Mouse (Mus musculus) thymus, postnatal 0 days (tissue): ENCODE measurements around the gene Slc8a2. TPM values are rescaled to one million over a fixed set of nuclear protein-coding genes. Genes with fewer than 3 reads are reported as not detected.
A peak's percentile ranks its signal among the peaks of the same experiment; 100 is the strongest.

Experiments
- DNase-seq: peaks from one replicate; pipeline ENCODE4 v3.0.0-alpha.2; 2015; ENCODE audit warnings: low spot score
- polyA plus RNA-seq: library from polyadenylated mRNA; unstranded; fragments of >200 nt; fragmentation: Nextera tagmentation; extraction: Ambion mirVana; gene quantifications from 2 replicates; pipeline ENCODE4 v1.2.1, GENCODE M21; 2015

The Slc8a2 gene
- polyA plus RNA-seq, 1 experiment from 2014 or later: 0.03 TPM

DNA sequence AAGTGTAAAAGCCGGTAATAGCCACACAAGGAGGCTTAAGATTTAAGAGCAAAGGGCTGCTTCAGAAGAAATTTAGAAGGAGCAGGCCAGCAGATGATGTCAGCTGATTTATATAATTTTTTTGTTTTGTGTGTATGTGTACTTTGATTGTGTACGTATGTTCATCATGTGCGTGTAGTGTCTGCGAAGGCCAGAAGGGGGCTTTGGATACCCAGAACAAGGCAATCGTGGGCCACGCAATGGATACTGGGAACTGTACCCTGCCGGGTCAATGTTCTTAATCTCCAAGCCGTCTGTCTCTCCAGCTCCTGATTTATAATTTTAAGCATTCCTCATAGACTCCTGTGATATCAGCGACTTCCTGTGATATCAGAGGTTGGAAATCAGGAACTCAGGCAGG is 31.7 kb downstream of the Slc8a2 start:
- DNase-seq: no peak

DNA sequence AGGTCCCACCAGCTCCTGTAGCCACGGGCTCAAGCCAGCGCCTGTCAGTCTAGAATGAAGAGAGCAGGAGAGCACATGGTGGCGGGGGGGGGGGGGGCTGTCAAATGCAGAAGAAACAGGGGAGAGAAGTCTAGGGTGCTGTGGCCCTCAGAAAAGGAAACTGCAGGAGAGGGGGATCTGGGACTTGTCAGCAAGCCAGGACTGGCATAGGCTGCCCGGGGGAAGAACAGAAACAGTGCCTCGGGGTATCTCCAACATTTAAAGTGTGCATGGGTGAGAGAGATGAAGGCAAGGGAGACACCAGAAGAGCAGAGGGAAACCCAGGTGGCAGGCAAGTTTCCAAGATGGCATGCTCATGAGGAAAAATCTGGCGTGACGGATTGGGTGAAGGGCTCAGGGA is 32.4 kb downstream of the Slc8a2 start:
- no peak for DNase-seq

DNA sequence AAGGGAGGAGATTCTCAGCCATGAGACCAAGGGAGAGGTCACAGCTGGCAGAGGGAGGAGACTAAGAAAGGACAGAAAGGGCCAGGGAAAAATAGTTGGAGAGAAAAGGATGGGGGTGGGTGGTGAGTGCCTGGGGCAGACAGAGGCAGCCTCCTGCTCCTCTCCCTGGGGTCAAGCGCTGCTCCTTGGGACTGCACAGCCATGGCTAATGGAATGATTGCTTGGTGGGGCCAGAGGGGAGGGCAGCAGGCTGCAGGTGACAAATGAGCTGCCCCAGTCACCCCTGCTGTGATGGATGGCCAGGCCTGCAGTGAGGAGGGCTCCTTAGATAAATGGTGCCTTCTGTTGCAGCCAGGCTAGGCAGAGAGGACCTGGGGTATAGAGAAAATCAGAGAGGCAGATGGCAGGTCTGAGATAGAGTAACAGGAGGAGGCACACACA is 42.5 kb downstream of the Slc8a2 start:
- DNase-seq: no peak

DNA sequence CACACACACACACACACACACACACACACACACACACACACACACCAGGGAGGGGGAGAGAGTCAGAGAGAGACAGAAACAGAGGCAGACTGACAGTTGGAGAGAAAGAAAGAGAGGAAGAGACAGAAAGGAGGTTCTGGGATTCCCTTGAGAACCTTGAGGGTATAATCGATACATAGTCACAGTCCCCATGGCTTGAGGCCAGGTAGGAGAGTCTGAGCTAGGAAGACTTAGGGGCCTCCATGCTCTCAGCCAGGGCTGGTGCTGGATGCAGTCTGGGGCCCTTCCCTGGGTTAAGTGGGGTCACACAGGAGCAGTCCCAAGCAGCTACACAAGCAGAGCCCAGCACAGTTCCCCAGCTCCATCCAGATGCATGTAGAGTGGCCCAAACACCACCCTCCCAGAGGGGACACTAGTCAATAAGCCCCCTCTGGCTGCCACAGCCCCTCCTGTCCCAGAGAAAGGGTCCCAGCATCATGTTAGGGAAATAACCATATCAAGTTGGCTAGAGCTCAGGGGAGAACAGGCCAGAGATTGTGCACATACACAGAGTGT is 43.0 kb downstream of the Slc8a2 start:
- DNase-seq: no peak

DNA sequence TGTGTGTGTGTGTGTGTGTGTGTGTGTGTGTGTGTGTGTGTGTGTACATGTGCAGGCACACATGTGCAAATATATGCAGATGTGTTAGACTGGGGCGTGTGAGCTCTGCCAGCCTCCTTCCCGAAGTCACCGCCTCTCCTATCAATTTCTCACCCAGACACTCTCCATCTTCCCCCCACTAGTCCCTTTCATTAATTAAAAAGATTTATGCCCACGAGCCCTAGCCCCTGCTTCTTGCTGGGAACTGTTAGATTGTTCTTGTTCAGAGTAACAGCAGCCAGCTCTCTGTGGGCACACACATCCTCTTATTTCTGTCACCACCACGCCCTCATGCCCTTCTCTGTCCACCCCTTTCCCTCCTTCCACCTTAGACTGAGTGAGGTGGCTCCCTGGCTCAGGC is 43.5 kb downstream of the Slc8a2 start:
- DNase-seq: no peak

DNA sequence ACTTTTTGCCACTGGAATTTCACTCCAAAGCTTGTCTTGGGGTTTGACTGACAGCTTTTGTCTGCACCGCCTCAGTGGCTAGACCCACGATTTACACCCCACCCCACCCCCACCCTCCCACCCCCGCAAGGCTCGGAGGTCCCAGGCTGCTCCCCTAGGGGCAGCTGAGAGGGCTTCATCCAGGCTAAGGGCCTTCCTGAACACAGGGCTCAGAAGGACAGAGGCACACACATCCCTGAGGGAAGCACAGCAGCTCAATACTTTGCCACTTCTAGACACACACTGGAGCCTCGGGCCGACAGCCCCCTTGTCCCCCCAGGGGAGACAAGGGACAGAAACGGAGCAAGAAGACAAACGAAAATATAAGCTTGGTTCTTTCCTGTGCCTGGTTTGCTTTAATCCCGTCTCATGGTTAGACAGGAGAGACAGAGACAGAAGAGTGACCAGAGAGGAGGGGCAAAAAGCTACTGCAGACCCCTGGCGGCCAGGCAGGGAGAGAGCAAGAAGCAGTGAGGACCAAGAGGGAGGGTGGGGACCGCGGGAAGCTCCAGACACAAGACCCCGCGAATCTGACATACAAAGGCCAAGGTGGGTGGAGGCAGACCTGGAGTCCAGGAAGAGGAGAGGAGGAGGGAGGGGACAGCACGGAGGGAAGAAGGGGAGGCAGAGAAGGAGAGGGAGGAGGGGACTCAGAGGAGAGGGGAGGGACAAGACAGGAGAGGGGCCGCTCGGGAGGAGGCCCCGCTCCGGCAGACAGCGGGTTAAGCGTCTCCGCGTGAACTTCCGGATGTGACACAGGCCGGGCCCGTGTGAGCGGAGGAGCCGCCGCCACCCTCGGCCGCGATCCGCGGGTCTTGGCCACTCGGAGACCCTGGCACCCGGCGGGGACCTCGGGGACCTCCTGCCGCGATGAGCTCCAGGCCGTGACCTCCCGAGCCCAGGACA is 45.2 kb downstream of the Slc8a2 start, which contains the start of gene Meis3:
Meis3 (plus strand) TSS at position 494 of the 945 bp plus-strand sequence.
- DNase-seq: peak; percentile 68

DNA sequence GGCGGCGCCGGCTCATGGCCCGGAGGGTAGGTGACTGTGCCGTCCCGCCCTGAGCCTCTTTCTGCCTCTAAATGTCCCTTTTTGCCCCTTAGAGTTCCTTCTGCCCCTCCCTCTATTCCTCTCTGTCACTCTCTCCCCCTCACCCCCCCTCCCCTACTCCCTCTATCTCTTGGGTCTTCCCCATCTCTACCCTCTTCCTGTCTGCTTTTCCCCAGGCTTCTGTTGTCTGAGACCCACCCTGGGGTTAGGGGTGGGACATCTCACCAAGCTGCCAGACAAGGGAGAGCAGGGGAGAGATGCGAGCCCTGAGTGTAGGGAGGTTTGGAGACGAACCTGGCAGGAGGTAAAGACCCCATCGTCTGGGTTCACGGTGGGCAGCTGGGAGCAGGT is 45.9 kb downstream of the Slc8a2 start:
- DNase-seq: peak; percentile 22

DNA sequence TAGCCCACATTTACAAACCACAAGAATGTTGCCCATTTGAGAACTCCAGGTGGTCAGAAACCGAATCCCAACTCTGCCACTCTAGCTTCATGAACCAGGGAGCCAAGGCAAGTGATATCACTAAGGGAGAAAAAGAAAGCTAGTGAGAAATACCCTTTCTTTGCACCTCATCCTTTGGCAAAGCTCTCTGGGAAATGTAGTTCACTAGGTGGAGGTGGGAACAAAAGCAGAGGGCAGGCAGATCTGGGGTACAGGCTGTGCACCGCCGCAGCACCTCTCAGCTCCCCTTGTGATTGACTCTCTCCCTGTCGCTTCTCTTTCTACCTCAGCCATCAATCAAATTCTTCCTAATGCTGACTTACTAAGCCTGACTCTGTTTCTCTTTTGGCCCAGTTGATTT is 48.5 kb downstream of the Slc8a2 start:
- DNase-seq: no peak

DNA sequence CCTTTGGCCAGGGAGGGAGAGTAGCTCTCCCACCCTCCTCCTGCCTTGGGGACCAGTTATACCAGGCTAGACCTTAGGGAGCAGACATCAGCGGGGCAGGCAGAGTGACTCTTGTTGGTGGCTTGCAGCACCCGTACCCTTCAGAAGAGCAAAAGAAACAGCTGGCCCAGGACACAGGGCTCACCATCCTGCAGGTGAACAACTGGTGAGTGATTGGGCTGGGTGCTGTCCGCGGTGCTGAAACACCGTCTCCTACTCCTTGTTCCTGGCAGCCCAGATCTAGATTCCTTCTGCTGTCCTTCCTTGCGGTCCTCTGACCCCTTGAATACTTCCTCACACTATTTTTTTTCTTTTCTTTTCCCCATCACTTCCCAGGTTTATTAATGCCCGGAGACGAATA is 54.0 kb downstream of the Slc8a2 start:
- DNase-seq: peak; percentile 64

DNA sequence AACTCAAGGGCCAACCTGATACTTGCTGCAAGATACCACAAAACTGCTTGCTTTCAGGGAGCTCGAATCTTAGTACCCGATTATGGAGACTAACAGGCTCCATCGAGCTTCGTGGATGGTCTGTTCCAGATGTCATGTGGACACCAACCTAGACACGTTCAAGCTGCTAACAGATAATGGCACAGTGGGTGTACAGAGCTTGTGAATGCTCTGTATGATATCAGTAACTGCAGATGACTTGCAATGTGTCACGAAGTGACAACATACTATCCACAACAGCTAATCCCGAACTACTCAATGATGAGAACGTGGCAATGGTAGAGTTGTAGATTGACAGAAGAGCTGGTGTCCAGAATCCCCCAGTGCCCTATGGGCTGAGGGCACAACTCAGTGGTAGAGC is 57.9 kb downstream of the Slc8a2 start:
- no peak for DNase-seq

DNA sequence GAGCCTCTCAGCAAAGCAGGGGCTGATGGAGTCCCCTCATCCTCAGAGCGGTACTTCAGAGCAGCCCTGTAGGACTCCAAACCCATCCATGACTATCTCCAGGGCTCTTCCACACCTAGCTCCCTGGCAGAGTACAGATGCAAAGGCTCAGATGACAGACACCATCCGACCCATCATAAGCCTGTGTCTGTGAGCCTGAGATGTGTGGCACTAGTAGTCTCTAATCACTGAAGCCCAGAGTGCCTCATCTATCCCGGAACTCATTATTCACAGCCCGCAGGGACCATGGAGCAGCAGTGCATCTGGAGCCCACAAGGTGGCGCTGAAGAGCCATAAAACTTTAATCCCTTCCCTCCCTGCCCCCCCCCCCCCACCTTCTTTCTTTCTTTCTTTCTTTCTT is 62.7 kb downstream of the Slc8a2 start:
- DNase-seq: peak; percentile 81

DNA sequence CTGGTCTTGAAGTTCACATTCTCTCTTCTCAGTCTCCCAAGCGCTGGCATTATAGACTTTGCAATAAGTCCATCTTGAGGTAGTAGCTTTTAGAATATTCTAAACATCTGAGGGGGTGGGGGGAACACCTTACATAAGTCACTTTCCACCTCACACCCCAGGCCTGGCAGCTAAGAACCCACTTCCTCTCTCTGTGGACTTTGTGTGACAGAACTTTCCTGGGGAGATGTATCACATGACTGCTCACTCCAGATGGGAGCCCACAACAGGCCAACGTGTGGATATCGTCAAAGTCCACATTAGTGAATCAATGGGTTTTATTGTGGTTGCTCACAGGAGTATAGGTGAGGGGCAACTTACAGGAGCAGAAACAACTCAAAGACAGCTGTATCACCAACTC is 64.1 kb downstream of the Slc8a2 start:
- peak; percentile 67 for DNase-seq

DNA sequence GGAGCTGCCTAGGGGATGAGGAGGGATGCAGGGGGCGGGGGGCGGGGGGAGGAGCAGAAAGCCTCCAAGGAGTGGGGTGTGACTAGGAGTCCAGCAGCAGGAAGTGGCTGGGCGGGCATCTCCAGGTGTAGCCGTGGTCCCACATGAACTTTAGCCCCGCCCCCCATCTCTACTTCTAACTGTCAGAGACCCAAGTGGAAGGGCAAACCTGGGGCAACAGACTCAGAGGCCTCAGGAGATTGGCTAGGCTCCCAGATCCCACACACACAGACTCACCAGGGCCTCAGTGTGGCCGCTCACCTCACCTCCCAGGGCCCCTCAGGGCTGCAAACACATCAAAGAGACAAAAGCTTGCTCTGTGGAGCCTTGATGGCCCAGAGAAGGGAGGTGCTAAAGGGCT is 67.0 kb downstream of the Slc8a2 start:
- DNase-seq: peak; percentile 60

DNA sequence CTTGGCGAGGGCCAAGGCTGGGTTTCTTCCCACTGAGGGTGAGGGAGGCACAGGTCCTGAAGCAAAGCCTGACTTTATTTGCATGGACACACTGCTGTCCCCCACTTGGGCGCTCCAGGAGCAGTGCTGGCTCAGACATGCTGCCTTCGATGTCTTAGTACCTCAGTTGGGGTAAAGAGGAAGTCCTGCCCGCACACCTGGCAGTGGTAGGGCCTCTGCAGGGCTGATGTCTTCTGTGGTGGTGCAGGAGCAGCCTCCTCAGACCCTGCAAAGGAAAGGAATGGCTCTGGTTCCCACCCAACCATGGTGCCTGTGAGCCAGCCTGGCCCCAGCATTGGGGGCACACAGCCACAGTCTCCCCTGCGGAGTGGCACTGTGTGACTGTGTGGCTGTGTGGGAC is 67.5 kb downstream of the Slc8a2 start:
- DNase-seq: peak; percentile 79

DNA sequence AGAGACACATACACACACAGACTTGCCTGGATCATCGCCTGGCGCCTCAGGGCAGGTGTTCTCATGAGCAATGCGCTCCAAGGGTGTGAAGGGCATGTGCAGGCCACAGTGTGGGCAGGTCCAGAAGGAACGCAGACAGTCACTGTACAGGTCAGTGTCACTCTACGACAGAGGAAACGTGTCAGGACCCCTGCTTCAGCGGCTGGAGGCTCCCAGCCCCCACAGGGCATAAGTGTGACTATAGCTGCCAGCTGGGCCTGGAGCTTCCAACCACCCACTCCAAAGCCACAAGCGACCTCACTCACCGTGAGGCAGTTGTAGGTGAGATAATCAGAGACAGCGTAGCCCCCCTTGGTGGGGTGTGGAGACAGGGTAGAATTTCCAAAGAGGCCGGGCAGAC is 68.9 kb downstream of the Slc8a2 start:
- DNase-seq: peak; percentile 63

DNA sequence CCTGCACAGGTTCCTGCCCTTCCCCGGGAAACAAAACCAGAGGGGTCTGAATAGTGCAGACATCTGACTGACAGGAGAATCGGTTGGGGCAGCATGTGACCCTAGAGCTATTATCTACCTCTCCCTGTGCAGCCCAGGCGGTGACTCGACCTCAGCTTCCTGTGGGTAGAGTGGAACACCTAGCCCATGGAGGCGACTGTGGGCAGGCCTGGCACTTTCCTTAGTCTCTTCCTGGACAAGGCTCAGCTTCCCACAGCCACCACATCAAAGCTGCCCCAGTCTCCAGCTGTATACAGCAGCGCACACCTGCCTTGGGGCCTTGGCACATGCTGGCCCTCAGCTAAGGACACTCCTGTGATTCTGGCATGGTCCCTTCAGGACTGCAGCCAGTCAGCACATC is 71.5 kb downstream of the Slc8a2 start:
- DNase-seq: peak; percentile 69

DNA sequence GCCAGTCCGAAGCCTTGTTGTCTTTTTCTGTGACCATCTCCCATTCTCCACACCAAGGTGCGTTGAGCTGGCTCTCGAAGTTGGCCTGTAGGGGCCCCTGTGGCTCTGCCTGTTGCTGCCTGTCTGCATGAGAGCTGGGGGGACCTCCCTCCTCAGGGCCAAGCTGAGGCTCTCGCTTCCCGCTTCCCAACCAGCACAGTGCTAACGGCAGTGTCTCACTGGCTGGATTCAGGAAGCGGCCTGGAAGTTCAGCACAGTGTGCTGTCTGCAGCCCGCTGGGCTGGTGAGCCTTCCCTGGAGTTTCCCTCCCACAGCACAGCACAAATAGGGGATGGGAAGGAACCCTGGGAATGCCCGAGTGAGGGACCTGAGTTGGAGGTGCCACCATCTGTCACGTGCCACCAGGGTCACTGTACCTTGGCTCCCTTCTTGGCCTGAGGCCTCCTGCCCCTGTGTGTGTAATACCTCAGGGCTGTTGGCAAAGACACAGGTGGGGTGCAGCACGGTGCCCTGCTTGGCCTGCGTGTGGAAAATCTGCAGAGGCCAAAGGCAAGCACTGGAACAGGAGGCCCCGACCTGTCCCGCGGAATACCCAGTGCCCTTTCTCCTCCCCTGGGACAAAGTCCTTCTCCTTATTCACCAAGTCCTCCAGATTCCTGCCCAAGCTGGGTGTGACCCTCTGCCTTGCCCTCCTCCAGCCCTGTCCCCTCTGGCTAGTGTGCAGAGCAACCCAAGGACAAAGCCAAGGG is 73.3 kb downstream of the Slc8a2 start:
- DNase-seq: no peak

DNA sequence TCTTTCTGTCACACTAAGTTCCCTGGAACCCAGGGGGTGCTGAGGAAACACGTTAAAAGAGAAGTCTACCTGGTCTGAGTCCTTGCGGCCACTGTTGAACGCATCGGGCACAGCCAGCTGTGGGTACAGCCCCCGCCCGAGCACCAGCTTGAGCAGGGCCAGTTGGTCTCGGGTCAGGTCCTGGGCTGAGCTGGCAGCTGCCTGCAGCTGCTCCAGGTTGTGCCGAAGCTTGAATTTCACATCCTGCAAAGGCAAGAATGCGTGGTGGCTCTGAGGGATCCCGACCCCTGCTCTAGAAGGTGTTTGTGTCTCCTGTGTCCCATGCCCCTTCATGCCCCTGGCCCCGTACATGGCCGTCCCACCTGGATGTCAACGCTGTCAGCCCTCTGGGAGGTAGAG is 73.9 kb downstream of the Slc8a2 start:
- DNase-seq: no peak

DNA sequence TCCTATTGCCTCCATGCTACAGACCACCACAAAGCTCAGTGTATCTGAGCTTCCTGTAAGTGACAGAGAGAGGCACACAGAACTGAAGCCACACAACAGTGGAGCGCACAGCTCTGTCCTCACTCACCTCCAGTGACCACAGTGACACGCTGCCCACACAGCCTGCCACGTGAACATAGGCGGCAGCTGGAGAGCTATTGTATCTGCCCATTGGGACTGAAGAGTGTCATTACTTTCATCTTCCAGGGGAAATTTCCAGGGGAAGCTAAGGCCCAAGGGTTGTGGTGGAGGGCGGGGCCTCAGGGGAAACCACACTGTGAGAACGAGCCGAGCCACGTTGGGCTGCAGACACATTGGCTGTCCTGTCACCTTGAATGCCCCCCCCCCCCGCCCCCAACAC is 75.2 kb downstream of the Slc8a2 start:
- peak; percentile 44 for DNase-seq

DNA sequence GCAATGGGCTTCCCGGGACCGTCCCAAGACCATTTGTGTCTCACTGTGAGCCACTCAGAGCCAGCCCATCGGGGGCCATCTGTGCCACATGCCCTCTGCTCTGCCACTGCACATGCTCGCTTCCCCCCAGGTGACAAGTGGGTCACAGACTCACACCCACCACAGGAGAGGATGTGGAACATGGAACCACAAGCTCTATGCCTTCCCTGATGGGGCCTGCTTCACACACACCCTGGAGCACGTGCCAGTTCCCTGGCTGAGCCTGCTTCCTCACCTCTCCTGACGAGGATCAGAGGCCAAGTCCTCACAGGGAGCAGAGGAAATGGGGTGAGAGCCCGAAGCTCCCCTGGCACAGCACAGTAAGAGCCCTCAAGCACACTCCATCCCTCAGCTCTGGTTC is 77.5 kb downstream of the Slc8a2 start:
- peak; percentile 87 for DNase-seq

DNA sequence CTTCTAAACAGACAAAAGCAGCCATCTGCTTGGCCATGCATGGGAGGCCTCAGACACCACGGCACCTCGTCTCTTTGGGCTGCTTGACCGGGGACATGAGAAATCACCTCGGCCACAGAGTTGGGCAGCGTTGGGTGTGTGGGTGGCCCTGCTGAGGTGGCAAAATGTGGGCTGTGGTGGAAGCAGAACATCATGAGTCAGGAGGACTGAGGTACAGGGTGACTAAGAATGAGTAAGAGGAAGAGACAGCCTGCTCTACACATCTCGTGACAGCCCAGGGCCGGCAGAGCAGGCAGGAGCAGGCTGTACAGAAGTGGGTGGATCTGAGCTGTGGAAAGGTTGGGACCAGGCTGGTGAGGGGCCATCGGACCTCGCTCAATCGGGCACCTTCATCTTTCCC is 77.9 kb downstream of the Slc8a2 start:
- peak; percentile 41 for DNase-seq
